Mouse (Mus musculus) MEL (cell line): ENCODE data around the gene Cldnd2. TPM values are rescaled to one million over a fixed set of nuclear protein-coding genes. Genes with fewer than 3 reads are reported as not detected.

Experiments
- DNase-seq: peaks from one replicate; pipeline ENCODE4 v3.0.0; 2011; ENCODE audit warnings: low read depth, low spot score
- H3K27ac ChIP-seq: 2 replicates; pipeline ENCODE4 v1.5.1; 2012; ENCODE audit warnings: low read depth, mild to moderate bottlenecking, control low read depth, low read length, moderate library complexity; ENCODE audit not compliant: control insufficient read depth
- H3K27me3 ChIP-seq, 2 experiments: fragments of 150-350 bp in 1 of 2; sonication (generic) in 1 of 2; 2 replicates each; pipeline ENCODE4 v1.6.1; 2012; ENCODE audit warnings: low read length in 2 of 2, mild to moderate bottlenecking in 2 of 2, improper control_type of control experiment in 1 of 2, moderate library complexity in 1 of 2; ENCODE audit not compliant: insufficient read depth in 2 of 2, control insufficient read depth in 1 of 2
- H3K36me3 ChIP-seq, 2 experiments: 2 replicates each; pipeline ENCODE4 v1.6.1; 2012 to 2014; ENCODE audit warnings: low read length in 2 of 2, improper control_type of control experiment in 1 of 2, inconsistent platforms in 1 of 2, mild to moderate bottlenecking in 1 of 2; ENCODE audit not compliant: insufficient read depth in 2 of 2, control insufficient read depth in 1 of 2
- H3K4me1 ChIP-seq, 2 experiments: fragments of 150-350 bp in 1 of 2; sonication (generic) in 1 of 2; 2 replicates each; pipeline ENCODE4 v1.6.1; 2012; ENCODE audit warnings: low read length in 2 of 2, improper control_type of control experiment in 1 of 2, mild to moderate bottlenecking in 1 of 2; ENCODE audit not compliant: insufficient read depth in 2 of 2, control insufficient read depth in 1 of 2
- H3K4me3 ChIP-seq, 2 experiments: fragments of 150-350 bp in 1 of 2; sonication (generic) in 1 of 2; 2 replicates each; pipeline ENCODE4 v1.5.1; 2012; ENCODE audit warnings: low read depth in 2 of 2, low read length in 2 of 2, mild to moderate bottlenecking in 2 of 2, moderate library complexity in 2 of 2, control low read depth in 1 of 2, improper control_type of control experiment in 1 of 2; ENCODE audit not compliant: control insufficient read depth in 1 of 2, insufficient read depth in 1 of 2
- H3K79me2 ChIP-seq: 2 replicates; pipeline ENCODE4 v1.6.1; 2012; ENCODE audit warnings: mild to moderate bottlenecking, low read length, moderate library complexity; ENCODE audit not compliant: control insufficient read depth, poor library complexity, insufficient read depth
- H3K9ac ChIP-seq: 2 replicates; pipeline ENCODE4 v1.6.1; 2012; ENCODE audit warnings: low read depth, mild to moderate bottlenecking, control low read depth, low read length, moderate library complexity; ENCODE audit not compliant: control insufficient read depth, poor library complexity, severe bottlenecking
- H3K9me3 ChIP-seq: fragments of 150-350 bp; sonication (generic); replicated peaks from 2 replicates; pipeline ENCODE4 v1.6.1; 2012; ENCODE audit warnings: mild to moderate bottlenecking, low read length, improper control_type of control experiment, moderate library complexity; ENCODE audit not compliant: insufficient read depth
- CHD1 ChIP-seq: IDR thresholded peaks from 2 replicates; pipeline ENCODE4 v1.6.1; 2012; ENCODE audit warnings: low read depth, mild to moderate bottlenecking, inconsistent platforms, low read length, improper control_type of control experiment
- CHD2 ChIP-seq: IDR thresholded peaks from 2 replicates; pipeline ENCODE4 v1.6.1; 2011; ENCODE audit warnings: low read length, improper control_type of control experiment
- ELF1 ChIP-seq: IDR thresholded peaks from 2 replicates; pipeline ENCODE4 v1.6.1; 2014; ENCODE audit warnings: low read depth, mild to moderate bottlenecking, inconsistent platforms, low read length, improper control_type of control experiment, moderate library complexity
- GATA1 ChIP-seq: IDR thresholded peaks from 2 replicates; pipeline ENCODE4 v1.6.1; 2011; ENCODE audit warnings: low read depth, low read length, improper control_type of control experiment
- JUND ChIP-seq: IDR thresholded peaks from 2 replicates; pipeline ENCODE4 v1.6.1; 2011; ENCODE audit warnings: low read depth, mild to moderate bottlenecking, improper control_type of control experiment, low read length
- MAX ChIP-seq: IDR thresholded peaks from 2 replicates; pipeline ENCODE4 v1.6.1; 2011; ENCODE audit warnings: low read length, improper control_type of control experiment
- MXI1 ChIP-seq: IDR thresholded peaks from 2 replicates; pipeline ENCODE4 v1.6.1; 2011; ENCODE audit warnings: mild to moderate bottlenecking, low read depth, low read length, improper control_type of control experiment
- MYB ChIP-seq: IDR thresholded peaks from 2 replicates; pipeline ENCODE4 v1.6.1; 2011; ENCODE audit warnings: mild to moderate bottlenecking, low read depth, low read length, improper control_type of control experiment
- MYC ChIP-seq: IDR thresholded peaks from 2 replicates; pipeline ENCODE4 v1.6.1; 2011; ENCODE audit warnings: low read depth, mild to moderate bottlenecking, low read length, improper control_type of control experiment, moderate library complexity
- NELFE ChIP-seq: IDR thresholded peaks from 2 replicates; pipeline ENCODE4 v1.6.1; 2011; ENCODE audit warnings: low read depth, low read length, improper control_type of control experiment
- NRF1 ChIP-seq: IDR thresholded peaks from 2 replicates; pipeline ENCODE4 v1.6.1; 2014; ENCODE audit warnings: low read depth, mild to moderate bottlenecking, inconsistent platforms, low read length, improper control_type of control experiment, moderate library complexity; ENCODE audit not compliant: poor library complexity, insufficient read depth, severe bottlenecking
- POLR2A ChIP-seq, 2 experiments: IDR thresholded peaks; 2 replicates each; pipeline ENCODE4 v1.6.1; 2011 to 2012; ENCODE audit warnings: low read length in 2 of 2, mild to moderate bottlenecking in 2 of 2, control low read depth in 1 of 2, improper control_type of control experiment in 1 of 2, low read depth in 1 of 2, moderate library complexity in 1 of 2; ENCODE audit not compliant: control insufficient read depth in 1 of 2, insufficient read depth in 1 of 2, poor library complexity in 1 of 2
- POLR2AphosphoS5 ChIP-seq: IDR thresholded peaks from 2 replicates; pipeline ENCODE4 v1.6.1; 2012; ENCODE audit warnings: low read depth, borderline replicate concordance, mild to moderate bottlenecking, inconsistent platforms, low read length, moderate library complexity, mixed read lengths
- SIN3A ChIP-seq: IDR thresholded peaks from 2 replicates; pipeline ENCODE4 v1.6.1; 2012; ENCODE audit warnings: low read length, improper control_type of control experiment, inconsistent platforms
- TBP ChIP-seq: IDR thresholded peaks from 2 replicates; pipeline ENCODE4 v1.8.0; 2011; ENCODE audit warnings: low read depth, low read length, improper control_type of control experiment
- UBTF ChIP-seq: IDR thresholded peaks from 2 replicates; pipeline ENCODE4 v1.6.1; 2012; ENCODE audit warnings: low read depth, mild to moderate bottlenecking, inconsistent platforms, low read length, improper control_type of control experiment, moderate library complexity, borderline replicate concordance; ENCODE audit not compliant: insufficient read depth
- ZKSCAN1 ChIP-seq: IDR thresholded peaks from 2 replicates; pipeline ENCODE4 v1.6.1; 2012; ENCODE audit warnings: low read depth, mild to moderate bottlenecking, inconsistent platforms, low read length, improper control_type of control experiment, moderate library complexity
- ZMIZ1 ChIP-seq: IDR thresholded peaks from 2 replicates; pipeline ENCODE4 v1.6.1; 2012; ENCODE audit warnings: low read depth, mild to moderate bottlenecking, inconsistent platforms, low read length, improper control_type of control experiment, moderate library complexity
- polyA plus RNA-seq, 2 experiments: library from polyadenylated mRNA; stranded (reverse) in 1 of 2; unstranded in 1 of 2; fragments of >175 nt in 1 of 2; fragments of >200 nt in 1 of 2; gene quantifications; 2 replicates each; pipeline versions ENCODE4 v1.2.1 to v1.2.4; 2012; ENCODE audit warnings: low replicate concordance in 2 of 2, low read depth in 1 of 2; ENCODE audit not compliant: insufficient read length in 2 of 2, insufficient read depth in 1 of 2, missing spikeins in 1 of 2
- total RNA-seq: library from RNA; depleted of rRNA; stranded (reverse); fragments of 300-350 nt; gene quantifications from 2 replicates; pipeline ENCODE4 v1.2.3, GENCODE M21; 2012

Gene Cldnd2
- total and polyA plus RNA-seq, 3 experiments, result not detected

DNA sequence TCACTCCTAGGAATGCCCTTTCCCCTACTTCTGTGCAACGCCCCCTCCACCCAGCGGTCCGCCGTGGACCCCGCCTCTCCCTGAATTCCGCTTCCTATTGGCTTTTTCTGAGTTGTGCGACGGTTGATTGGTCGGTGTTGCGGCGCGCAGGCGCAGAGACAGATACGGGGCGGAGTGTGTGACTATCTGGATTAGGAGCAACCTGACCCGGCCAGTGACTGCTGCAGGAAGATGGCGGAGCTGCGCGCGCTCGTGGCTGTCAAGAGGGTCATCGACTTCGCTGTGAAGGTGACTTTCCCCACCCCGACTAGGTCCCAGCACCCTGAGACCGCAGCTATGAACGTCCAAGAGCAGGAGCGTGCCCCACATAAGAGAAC, 3.3 kb downstream of the Cldnd2 start, which contains the start of the genes Etfb and Gm45233:
Gene Etfb (plus strand): TSS at position 167 of the 377 bp plus-strand sequence.
Gene Gm45233 (plus strand): TSS at position 212 of the 377 bp plus-strand sequence.
- TF ChIP-seq MYC (peak; percentile 37; the same call in 1 of the 2 replicates), MYB (no peak), JUND (no peak), ZMIZ1 (peak; percentile 54; the same call in 1 of the 2 replicates), TBP (peak; percentile 51), CHD2 (no peak), NRF1 (peak; percentile 99), GATA1 (peak; percentile 27), MAX (0 out of 2 replicates have a peak, but pooled peaks have one; percentile 57), SIN3A (0 out of 2 replicates have a peak, but pooled peaks have one; percentile 8), CHD1 (no peak), MXI1 (peak; percentile 63), POLR2A (IDR thresholded peaks at IDR 0.05; ENCODE audit: control insufficient read depth in 1 of 2, insufficient read depth in 1 of 2, low read depth in 1 of 2, low read length in 2 of 2, poor library complexity in 1 of 2) (peak; percentile 67 to 69; a peak in 3 of 4 replicates), NELFE (peak; percentile 73), ELF1 (0 out of 2 replicates have a peak, but pooled peaks have one; percentile 32)
- peak within 1 kb of the TSS; percentile 82 for H3K9ac ChIP-seq
- peak within 1 kb of the TSS; percentile 73 for H3K27ac ChIP-seq
- peak within 1 kb of the TSS; percentile 82 to 89 for H3K4me3 ChIP-seq
- H3K79me2 ChIP-seq, result peaks cover 25% of the 10 kb centered on the region
- H3K27me3 ChIP-seq, result no peaks in the 10 kb centered on the region
- no peaks in the 10 kb centered on the region for H3K9me3 ChIP-seq
- DNase-seq, result peak; percentile 97
- peaks cover 2 to 45% of the 10 kb centered on the region in 2 experiments; a peak in 2 of 4 replicates for H3K4me1 ChIP-seq
- H3K36me3 ChIP-seq, result peaks cover 0 to 18% of the 10 kb centered on the region in 2 experiments; a peak in 2 of 4 replicates

DNA sequence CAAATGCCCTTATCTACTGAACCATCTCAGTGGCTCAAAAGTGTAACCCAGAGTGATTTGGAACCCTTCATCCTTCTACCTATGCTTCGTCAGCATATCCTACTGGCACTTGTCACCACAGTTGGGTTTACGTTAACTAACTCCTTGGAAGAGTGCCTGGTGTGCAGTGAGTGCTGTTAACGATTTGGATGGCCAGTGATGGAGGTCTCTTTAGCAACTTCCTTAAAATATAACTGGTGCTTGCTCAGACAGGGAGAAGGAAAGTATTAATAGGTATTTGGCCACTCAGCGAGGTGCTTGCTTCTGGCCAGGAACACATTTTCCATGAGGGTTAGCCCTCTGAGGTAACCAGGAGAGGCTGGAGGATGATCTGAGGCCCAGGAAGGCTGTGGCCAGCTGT, 7.2 kb downstream of the Cldnd2 start:
- no peak overlapping the region for H3K9ac ChIP-seq
- no peaks in the 10 kb centered on the region for H3K27me3 ChIP-seq
- H3K79me2 ChIP-seq, result peaks cover 25% of the 10 kb centered on the region
- peaks cover 0 to 21% of the 10 kb centered on the region in 2 experiments; a peak in 2 of 4 replicates for H3K36me3 ChIP-seq
- H3K4me3 ChIP-seq, result no peak overlapping the region
- H3K9me3 ChIP-seq, result no peaks in the 10 kb centered on the region
- H3K27ac ChIP-seq, result no peak overlapping the region
- no peak for TF ChIP-seq UBTF
- no peak for TF ChIP-seq ZKSCAN1
- no peak for TF ChIP-seq POLR2AphosphoS5
- H3K4me1 ChIP-seq, result peaks cover 2 to 45% of the 10 kb centered on the region in 2 experiments; a peak in 2 of 4 replicates
- no peak for DNase-seq
